Mouse (Mus musculus) hindbrain, embryonic 16.5 days (tissue): ENCODE measurements at regions not wholly inside any gene's neighbourhood (a gene's known extent, or its start where the extent isn't known, plus 50 kb on each side); places are given as distances from the start of the nearest gene placed in this dataset.

Source experiments
- ATAC-seq: fragments of 200-750 bp; cut with Nextera tagmentation; 2 replicates; pipeline ENCODE4 v1.8.0; 2017; ENCODE audit warnings: moderate TSS enrichment, moderate library complexity
- H3K27ac ChIP-seq: fragments of 300-500 bp; sonication (generic); 2 replicates; pipeline ENCODE4 v1.5.1; 2014; ENCODE audit warnings: low read depth, mild to moderate bottlenecking, control low read depth, low read length, moderate library complexity
- H3K27me3 ChIP-seq: fragments of 300-500 bp; sonication (generic); replicated peaks from 2 replicates; pipeline ENCODE4 v1.6.1; 2014; ENCODE audit warnings: low read length; ENCODE audit not compliant: control insufficient read depth, insufficient read depth
- H3K36me3 ChIP-seq: fragments of 300-500 bp; sonication (generic); 2 replicates; pipeline ENCODE4 v1.6.1; 2014; ENCODE audit warnings: mild to moderate bottlenecking, low read length, moderate library complexity, mixed read lengths; ENCODE audit not compliant: control insufficient read depth, insufficient read depth
- H3K4me1 ChIP-seq: fragments of 300-500 bp; sonication (generic); 2 replicates; pipeline ENCODE4 v1.6.1; 2014; ENCODE audit warnings: low read depth, low read length; ENCODE audit not compliant: control insufficient read depth, insufficient read depth
- H3K4me2 ChIP-seq: fragments of 300-500 bp; sonication (generic); 2 replicates; pipeline ENCODE4 v1.6.1; 2014; ENCODE audit warnings: mild to moderate bottlenecking, low read length, control low read depth, moderate library complexity
- H3K4me3 ChIP-seq: fragments of 300-500 bp; sonication (generic); 2 replicates; pipeline ENCODE4 v1.5.1; 2014; ENCODE audit warnings: mild to moderate bottlenecking, low read length, control low read depth, moderate library complexity
- H3K9ac ChIP-seq: fragments of 300-500 bp; sonication (generic); 2 replicates; pipeline ENCODE4 v1.6.1; 2014; ENCODE audit warnings: low read depth, mild to moderate bottlenecking, control low read depth, low read length, moderate library complexity
- H3K9me3 ChIP-seq: fragments of 300-500 bp; sonication (generic); 2 replicates; pipeline ENCODE4 v1.6.1; 2014; ENCODE audit warnings: mild to moderate bottlenecking, low read length, moderate library complexity; ENCODE audit not compliant: control insufficient read depth
- WGBS: fragments of 180-500 bp; shearing (Covaris S2); extraction: QIAGEN DNeasy Blood & Tissue Kit; methylation state at CpG from one replicate; pipeline ENCODE4 v1.1.7; 2014; 5-methylcytosine and 5-hydroxymethylcytosine counted together

- ATAC-seq, result no peak
- H3K9ac ChIP-seq, result no peak overlapping the region
- H3K9me3 ChIP-seq, result no peaks in the 10 kb centered on the region
- no peak overlapping the region for H3K27ac ChIP-seq
- no peak overlapping the region for H3K4me2 ChIP-seq
- H3K36me3 ChIP-seq, result no peaks in the 10 kb centered on the region
- no peaks in the 10 kb centered on the region for H3K27me3 ChIP-seq
- no peaks in the 10 kb centered on the region for H3K4me1 ChIP-seq
- no peak overlapping the region for H3K4me3 ChIP-seq
- WGBS, result 83% methylated on average over 8 of the region's 8 CpGs
Measured at GRCm38 (mm10) chr8:44155705-44156321, 446.0 kb upstream of the Adam34 start.

DNA sequence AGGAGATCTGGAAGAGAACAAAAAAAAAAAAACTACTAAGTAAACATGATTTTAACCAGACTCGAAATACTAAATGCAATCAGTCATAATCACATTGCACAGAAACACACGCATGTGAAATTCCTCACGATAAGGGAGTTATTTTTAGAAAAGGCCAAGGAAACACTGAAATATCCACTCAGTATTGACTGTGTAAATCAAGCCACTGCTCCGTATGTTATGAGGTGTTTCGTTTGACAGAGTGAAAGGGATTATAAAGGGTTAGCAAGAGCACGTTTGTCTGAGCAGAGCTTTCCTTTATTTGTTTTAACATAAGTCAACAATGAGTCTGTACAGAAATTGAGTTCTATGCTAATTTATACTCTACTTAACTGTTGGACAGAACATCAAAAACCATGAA lies 455.3 kb upstream of the Adam34 start:
- H3K4me2 ChIP-seq, result no peak overlapping the region
- 72% methylated on average over 6 of the region's 6 CpGs for WGBS
- no peaks in the 10 kb centered on the region for H3K4me1 ChIP-seq
- no peak overlapping the region for H3K27ac ChIP-seq
- no peak for ATAC-seq
- H3K27me3 ChIP-seq, result no peaks in the 10 kb centered on the region
- H3K4me3 ChIP-seq, result no peak overlapping the region
- no peaks in the 10 kb centered on the region for H3K36me3 ChIP-seq
- no peak overlapping the region for H3K9ac ChIP-seq
- H3K9me3 ChIP-seq, result no peaks in the 10 kb centered on the region

DNA sequence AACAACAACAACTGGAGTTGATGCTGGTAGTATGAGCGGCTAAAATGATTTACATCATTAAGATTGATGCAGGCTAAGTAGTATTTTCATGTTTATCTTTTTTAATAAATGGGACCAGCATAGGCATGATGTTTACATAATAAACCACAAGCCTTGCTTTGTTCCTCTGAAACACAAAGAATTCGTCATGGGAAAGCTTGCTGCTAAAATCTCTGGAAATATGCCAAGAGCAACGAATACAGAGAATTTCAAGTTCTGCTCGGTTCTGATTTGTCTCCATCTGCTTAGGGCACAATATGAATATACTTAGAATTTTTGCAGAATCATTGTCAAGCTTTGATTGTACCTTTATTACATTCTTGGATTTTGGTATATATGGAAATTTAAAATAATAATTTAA lies 467.2 kb upstream of the Adam34 start:
- WGBS, result 29% methylated on average over 4 of the region's 4 CpGs
- H3K27ac ChIP-seq, result no peak overlapping the region
- no peak overlapping the region for H3K4me3 ChIP-seq
- H3K4me2 ChIP-seq, result no peak overlapping the region
- no peaks in the 10 kb centered on the region for H3K36me3 ChIP-seq
- no peaks in the 10 kb centered on the region for H3K4me1 ChIP-seq
- no peaks in the 10 kb centered on the region for H3K9me3 ChIP-seq
- no peak for ATAC-seq
- no peaks in the 10 kb centered on the region for H3K27me3 ChIP-seq
- H3K9ac ChIP-seq, result no peak overlapping the region

- no peak for ATAC-seq
- Histone ChIP-seq H3K4me3 (no peak overlapping the region), H3K9ac (no peak overlapping the region), H3K9me3 (peaks cover 2% of the 10 kb centered on the region; the same call in 1 of the 2 replicates), H3K36me3 (no peaks in the 10 kb centered on the region), H3K27me3 (no peaks in the 10 kb centered on the region), H3K27ac (no peak overlapping the region), H3K4me2 (no peak overlapping the region), H3K4me1 (no peaks in the 10 kb centered on the region)
- WGBS, result 78% methylated on average over 2 of the region's 2 CpGs
Measured at GRCm38 (mm10) chr8:44202228-44202627, 492.4 kb upstream of the Adam34 start.

DNA sequence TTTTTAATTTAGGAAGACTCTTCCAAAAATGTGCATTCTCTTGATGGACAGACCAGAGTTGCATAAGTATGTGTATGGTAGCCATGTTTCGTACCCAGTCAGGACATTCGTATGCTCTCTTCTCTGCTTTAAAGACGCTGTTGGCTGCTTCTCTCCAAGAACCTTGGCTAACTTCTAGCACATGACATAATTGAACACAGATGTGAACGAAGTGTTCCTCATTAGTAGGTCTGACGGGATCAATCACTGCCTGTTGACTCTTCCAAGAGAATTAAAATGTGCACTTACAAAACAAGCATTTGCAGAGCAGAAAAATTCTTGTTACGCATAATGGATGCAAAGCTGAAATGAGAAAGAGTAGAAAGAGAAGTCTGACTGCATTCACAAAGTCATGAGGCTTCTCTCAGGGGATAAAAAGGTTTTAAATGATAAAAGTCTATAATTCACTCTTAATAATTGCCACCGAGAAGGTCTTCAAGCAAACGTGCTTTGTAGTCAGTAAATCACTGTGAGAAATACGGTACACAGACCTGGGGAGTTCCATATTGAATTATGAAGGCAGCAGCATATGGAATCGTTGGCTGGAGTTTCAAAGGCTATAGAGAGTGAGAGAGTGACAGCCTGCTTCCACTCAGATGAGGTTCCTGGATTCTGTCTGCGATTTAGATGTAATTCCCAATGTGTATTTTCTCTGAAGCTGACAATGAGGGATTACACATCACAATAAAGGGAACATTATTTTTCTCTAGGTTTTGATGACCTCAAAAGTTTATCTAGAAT lies 496.7 kb upstream of the Adam34 start:
- Histone ChIP-seq H3K4me1 (no peaks in the 10 kb centered on the region), H3K9ac (no peak overlapping the region), H3K36me3 (no peaks in the 10 kb centered on the region), H3K27ac (no peak overlapping the region), H3K27me3 (no peaks in the 10 kb centered on the region), H3K4me3 (no peak overlapping the region), H3K4me2 (no peak overlapping the region), H3K9me3 (peaks cover 2% of the 10 kb centered on the region; the same call in 1 of the 2 replicates)
- no peak for ATAC-seq
- 65% methylated on average over 11 of the region's 11 CpGs for WGBS

GRCm38 (mm10) chr8:44222346-44222745 lies 512.5 kb upstream of the Adam34 start:
- Histone ChIP-seq H3K36me3 (no peaks in the 10 kb centered on the region), H3K9me3 (no peaks in the 10 kb centered on the region), H3K4me1 (no peaks in the 10 kb centered on the region), H3K27ac (no peak overlapping the region), H3K9ac (no peak overlapping the region), H3K27me3 (no peaks in the 10 kb centered on the region), H3K4me2 (no peak overlapping the region), H3K4me3 (no peak overlapping the region)
- 81% methylated on average over 1 of the region's 1 CpGs for WGBS
- ATAC-seq, result no peak

- H3K9me3 ChIP-seq, result no peaks in the 10 kb centered on the region
- H3K27ac ChIP-seq, result no peak overlapping the region
- no peak for ATAC-seq
- no peak overlapping the region for H3K9ac ChIP-seq
- H3K4me1 ChIP-seq, result no peaks in the 10 kb centered on the region
- no peaks in the 10 kb centered on the region for H3K36me3 ChIP-seq
- H3K4me3 ChIP-seq, result no peak overlapping the region
- WGBS, result 63% methylated on average over 3 of the region's 3 CpGs
- H3K4me2 ChIP-seq, result no peak overlapping the region
- H3K27me3 ChIP-seq, result no peaks in the 10 kb centered on the region
Measured at GRCm38 (mm10) chr8:44252393-44252792, 542.5 kb upstream of the Adam34 start.

- no peak overlapping the region for H3K9ac ChIP-seq
- no peak overlapping the region for H3K4me2 ChIP-seq
- no peaks in the 10 kb centered on the region for H3K36me3 ChIP-seq
- ATAC-seq, result no peak
- no peak overlapping the region for H3K27ac ChIP-seq
- H3K27me3 ChIP-seq, result no peaks in the 10 kb centered on the region
- WGBS, result 65% methylated on average over 6 of the region's 6 CpGs
- H3K4me1 ChIP-seq, result no peaks in the 10 kb centered on the region
- H3K9me3 ChIP-seq, result no peaks in the 10 kb centered on the region
- no peak overlapping the region for H3K4me3 ChIP-seq
Measured at GRCm38 (mm10) chr8:44257051-44257450, 547.2 kb upstream of the Adam34 start.

DNA sequence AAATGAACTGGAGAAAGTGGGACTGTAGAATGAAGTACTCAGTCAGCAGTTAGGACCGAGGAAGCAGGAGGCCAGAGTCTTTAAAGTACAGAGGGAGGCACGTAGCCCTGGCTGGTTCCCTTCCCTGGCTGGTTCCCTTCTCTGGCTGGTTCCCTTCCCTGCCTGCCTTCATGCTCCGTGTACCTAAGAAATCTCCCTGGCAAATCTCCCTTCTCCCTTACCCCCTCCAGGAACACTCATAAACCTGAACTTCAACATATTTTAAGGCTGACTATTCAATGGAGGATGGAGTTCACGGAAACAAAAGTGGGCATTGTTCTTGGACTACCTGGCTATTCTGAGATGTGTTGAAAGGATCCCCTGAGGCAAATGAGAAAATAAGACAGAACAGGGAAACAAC lies 551.2 kb upstream of the Adam34 start:
- no peaks in the 10 kb centered on the region for H3K27me3 ChIP-seq
- no peaks in the 10 kb centered on the region for H3K36me3 ChIP-seq
- ATAC-seq, result no peak
- H3K9me3 ChIP-seq, result no peaks in the 10 kb centered on the region
- H3K4me3 ChIP-seq, result no peak overlapping the region
- no peak overlapping the region for H3K27ac ChIP-seq
- no peak overlapping the region for H3K4me2 ChIP-seq
- no peak overlapping the region for H3K9ac ChIP-seq
- WGBS, result 78% methylated on average over 4 of the region's 4 CpGs
- no peaks in the 10 kb centered on the region for H3K4me1 ChIP-seq
